Mouse (Mus musculus) lung, postnatal 25 days (tissue): ENCODE results near the gene Nfyc.

Experiments used
- DNase-seq: peaks from one replicate; pipeline ENCODE4 v3.0.0; 2022; ENCODE audit warnings: low spot score

Gene Nfyc

DNA sequence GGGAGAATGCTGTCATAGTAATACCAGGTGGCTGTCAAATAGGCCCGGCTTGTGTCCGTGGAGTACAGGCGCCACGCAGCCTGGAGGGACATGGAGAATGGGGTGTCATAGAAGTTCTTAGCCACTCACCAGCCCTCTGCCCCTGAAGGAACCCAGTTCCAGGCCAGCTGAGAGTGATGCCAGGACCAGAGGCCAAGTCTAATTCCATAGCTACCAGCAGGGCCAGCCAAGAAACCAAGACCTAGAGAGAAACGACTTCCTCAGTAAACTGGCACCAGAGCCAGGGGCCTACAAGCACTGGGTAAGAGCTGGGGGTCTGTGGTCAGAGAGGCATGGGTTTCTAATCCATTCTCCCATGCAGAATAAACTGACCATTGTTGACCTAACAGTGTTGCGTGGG is 118.4 kb downstream of the Nfyc start:
- DNase-seq = no peak

DNA sequence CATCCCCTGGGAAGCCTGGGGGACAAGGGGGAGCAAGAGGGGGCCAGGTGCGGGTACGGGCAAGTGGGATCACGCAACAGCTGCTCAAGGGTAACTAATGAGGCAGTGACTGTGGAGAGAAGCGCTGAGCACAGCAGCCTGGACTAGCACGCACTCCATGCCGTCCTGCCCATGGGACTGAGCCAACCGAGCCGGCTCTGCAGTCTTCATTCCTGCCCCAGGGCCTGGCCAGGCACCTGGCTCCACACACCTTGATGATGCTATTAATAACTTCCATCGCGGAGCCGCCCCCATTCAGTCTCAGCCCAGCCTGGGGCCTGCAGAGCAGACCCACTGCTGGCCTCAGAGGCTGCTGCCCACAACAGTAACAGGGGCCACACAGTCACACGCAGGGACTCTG is 119.1 kb downstream of the Nfyc start:
- DNase-seq = no peak
